Mouse (Mus musculus) mesoderm, embryonic 11.5 days (tissue): Measurements from ENCODE around the gene Cacna1d.
A peak's percentile ranks its signal among the peaks of the same experiment; 100 is the strongest.

ENCODE experiments used
- DNase-seq: peaks from one replicate; pipeline ENCODE4 v3.0.0-alpha.2; 2012; ENCODE audit warnings: low read depth, low spot score

Gene Cacna1d

DNA sequence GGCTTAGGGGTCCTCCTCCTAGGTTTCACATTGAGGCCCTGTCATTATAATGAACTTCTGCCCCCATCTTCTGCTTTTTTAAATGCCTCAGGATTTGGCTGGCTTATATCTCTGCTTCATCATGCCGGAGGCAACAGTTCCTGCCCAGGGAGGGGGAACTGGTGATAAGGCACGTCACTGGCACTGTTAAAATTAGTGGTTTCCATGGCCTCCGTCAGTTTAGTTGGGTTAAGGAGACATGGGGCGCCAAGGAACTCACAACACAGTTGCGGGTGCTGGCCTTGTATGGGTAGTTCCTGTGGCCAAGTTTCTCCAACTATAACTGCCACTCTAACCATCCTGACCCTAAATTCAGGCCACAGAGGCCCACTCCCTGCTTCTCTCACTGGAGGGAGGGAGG lies 321.8 kb downstream of the Cacna1d start:
- no peak for DNase-seq

DNA sequence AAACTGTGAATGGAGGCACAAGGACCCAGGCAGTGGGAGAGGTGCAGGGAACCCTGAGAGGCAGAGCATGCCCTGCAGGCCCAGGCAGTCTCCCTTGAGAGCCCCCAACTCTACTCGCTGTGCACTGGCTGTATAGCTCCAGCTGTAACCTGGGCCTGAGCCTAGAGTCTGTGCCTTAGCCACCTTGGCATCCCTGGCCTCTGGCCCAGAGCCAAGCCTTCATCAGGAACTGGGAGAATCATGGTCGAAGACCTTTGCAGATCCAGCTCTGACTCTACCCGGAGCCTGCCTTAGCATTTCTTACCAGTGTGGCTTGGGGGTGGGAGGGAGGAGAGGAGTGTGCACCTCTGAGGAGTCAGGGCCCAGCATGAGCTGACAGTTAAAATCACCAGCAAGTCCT lies 322.4 kb downstream of the Cacna1d start:
- DNase-seq, result no peak

DNA sequence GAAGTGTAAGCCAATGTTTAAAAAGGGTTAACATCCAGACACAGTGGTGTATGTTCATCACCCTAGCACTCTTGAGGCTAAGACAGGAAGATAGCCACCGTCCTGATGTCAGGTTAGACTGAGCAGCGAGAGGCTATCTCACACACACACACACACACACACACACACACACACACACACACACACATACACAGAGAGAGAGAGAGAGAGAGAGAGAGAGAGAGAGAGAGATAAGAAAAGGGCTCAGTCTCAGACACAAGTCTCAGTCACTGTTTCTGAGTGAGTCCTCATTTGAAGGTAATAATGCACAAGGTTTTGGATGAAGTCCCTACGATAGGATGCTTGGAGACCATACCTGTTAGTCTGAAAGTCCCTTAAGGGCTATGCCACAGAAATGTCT lies 322.9 kb downstream of the Cacna1d start:
- no peak for DNase-seq

DNA sequence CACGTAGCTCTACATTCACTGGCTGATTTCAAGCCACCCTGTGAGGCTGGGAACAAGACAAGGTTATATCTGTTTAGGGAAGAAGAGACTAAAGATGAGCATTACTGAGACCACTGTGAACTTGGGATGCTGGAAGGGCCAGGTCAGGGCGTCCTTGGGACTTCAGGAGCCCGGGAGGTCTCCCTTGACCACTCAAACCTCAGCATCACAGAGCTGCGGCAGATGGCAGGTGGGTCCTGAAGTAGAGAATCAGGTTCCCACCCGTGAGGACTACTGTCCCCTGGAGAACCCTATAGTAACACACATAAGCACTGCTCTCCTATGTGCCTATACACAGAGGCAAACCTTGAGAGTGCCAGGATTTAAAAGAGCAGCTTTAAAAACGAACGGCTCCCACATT lies 323.6 kb downstream of the Cacna1d start:
- no peak for DNase-seq

DNA sequence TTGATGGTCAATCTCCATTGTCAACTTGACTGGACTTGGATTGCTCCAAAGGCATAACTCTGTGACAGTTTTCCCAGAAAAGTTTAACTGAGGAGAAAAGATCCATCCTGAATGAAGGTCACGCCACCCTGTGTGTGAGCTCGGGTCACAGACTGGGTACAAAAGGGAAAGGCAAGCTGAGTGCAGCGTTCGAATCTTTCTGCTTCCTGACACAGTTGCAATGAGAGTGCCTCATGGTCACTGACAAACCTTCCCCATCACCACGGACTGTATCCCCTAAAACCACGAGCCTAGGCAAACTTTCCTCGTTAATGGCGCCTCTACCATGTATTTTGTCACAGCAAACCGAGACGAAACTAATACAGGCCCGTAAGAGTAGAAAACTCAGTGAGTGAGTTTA lies 325.2 kb downstream of the Cacna1d start:
- no peak for DNase-seq

DNA sequence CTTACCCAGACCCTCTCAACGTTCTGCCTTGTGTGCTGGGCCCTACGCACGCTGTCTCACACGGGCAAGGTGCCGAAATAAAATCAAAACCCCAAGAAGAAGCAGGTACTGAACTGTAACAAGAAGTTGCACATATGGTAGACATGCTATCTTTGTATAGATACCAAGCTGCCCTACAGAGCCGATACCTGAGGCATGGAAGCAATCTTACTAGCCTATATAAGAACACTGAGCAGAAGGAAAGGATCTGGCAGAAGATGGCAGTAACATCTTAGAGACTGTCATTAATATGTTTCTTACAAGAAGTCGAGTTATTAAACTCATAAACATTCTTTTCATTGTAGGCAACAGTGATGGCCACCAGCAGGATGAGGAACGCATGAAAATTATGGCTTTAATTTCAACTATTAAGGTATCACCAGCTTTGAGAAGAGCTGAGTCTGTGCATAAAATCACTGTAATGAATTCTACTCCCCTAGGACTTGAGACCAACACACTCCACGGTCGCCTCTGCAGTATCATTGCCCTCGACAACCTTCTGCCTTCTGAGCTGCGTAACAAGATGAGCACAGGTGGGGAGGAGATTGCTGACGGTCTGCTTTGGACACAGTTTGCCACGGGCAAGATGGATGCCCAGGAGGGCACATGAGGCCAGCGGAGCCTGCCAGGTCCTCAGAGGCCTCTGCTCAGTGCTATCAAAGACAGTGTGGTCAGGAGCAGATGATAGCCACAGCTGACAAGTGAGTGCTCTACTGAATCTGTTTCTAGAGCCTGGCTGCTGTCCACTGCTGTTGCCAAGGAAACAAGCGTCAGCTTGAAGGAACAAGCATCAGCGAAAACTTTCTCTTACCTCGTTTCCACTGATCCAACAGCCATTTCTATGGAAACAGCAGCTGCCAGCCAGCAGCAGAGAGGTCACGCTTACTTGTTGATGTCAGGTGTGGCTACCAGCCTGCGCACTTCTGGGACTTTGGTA lies 327.2 kb downstream of the Cacna1d start:
- peak; percentile 13 for DNase-seq

DNA sequence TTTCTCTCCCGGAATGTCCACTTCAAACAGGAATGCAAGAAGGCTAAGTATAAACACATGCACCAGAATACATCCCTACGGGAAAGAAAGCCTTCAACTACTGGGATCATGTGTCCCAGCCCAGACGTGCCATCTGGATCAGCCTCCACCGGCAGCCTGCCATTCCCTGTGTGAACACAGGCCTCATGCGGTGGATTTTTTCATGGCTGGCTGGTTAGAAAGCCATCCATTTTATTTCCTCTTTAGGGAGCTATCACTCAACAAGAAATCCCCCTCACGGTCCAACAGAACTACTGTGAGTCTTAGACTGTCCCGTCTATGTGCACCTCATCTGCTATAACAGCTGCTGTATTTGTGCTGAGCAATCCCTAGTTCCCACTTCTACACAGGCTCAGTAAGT lies 343.5 kb downstream of the Cacna1d start:
- DNase-seq, result peak; percentile 69

DNA sequence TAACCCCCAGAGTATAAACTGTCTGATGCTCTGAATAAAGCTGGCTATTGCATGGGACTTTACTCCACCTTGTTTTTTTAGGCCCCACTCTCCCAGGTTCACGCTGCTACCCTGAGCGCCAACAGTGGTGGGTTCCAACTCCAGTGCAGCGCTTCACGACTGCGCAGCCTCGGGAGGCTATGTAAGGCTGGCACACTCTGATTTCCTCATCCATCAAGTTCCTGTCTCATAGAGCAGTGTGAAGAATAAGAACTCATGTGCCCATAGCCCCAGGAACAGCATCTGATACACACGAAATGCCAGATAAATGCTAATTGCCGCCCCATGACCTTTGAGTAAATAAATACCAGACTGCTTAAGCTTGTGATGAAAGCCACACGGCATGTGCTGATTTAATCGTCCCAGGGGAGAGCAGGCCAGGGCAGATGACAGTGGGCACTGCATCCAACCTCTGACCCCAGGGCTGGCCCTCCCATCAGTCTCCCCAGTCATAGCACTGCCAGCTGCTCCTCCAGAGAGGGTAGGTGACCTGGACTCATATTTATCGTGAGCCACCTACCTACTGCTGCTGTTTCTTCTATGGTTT lies 352.8 kb downstream of the Cacna1d start:
- DNase-seq, result peak; percentile 85

DNA sequence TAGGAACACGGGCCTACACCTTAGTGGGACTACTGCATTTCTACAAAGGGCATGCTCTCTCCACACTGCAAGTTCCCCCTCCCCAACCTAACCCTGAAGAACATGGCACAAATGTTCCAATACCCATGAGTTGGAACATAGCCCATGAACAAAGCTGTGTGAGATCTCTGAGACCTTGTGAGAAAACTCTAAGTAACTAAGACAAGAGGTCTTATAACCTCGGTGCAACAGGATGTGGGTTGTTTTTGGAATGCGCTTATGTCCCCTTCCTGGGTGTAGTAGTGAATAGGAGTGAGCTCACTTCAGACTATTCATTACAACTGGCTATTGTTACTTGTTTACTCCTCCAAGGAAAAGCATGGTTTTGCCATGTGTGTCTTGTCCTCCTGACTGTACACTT lies 353.3 kb downstream of the Cacna1d start:
- no peak for DNase-seq

DNA sequence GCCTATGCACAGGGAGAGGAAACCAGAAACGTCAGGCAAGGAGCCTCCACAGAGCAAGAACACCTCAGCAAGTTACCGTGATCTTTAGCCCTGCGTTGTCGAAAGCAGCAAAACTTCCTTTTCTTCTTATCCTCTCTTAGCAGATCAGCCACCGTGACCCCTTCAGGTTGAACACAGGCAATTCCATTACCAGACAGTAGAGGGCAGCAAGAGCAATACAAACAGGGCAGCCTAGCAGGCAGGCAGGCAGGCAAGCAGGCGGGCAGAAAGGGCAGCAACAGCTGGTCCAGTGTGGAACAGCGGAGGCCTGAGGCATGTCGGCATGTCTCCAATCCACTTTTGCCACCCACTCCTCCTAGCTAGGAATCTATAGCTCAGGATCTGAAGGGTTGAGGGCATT lies 354.3 kb downstream of the Cacna1d start:
- DNase-seq, result peak; percentile 90

DNA sequence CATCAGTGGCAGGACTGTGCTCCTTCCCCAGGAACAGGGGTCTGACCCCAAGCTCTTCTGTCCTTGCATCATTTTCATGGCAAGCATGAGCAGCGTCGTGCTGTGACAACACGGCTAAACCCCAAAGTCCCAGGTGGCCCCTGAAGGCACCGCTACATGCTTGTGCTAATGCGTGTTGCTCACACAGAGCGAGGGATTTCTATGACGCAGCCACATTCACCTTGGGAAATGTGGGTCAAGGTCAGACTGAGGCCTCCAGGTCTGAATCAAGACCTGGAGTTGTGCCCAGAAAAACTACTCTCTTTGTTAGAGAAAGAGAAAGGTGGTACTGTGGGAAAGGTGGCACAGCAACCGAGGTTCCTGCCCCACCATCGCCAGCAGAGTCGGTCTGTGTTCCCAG lies 355.9 kb downstream of the Cacna1d start:
- no peak for DNase-seq

DNA sequence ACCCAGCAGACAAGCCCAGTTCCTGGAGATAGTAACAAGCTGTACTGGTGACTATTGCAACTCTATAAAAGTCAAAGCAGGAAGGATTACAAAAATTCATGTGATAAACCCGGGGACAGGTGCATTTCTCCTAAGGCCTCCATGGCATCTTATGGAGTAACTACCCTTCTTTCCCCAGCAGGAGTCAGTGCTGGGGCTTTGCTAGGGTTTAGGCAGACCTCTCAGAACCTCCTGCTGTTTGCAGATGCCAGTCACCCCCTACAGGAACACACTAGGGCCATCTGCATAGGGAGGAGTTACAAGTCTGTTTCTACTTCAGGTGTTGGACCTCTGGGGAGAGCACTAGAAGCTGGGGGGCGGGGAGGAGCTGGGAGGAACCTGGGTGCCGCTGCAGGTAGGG lies 357.6 kb downstream of the Cacna1d start:
- DNase-seq, result no peak

DNA sequence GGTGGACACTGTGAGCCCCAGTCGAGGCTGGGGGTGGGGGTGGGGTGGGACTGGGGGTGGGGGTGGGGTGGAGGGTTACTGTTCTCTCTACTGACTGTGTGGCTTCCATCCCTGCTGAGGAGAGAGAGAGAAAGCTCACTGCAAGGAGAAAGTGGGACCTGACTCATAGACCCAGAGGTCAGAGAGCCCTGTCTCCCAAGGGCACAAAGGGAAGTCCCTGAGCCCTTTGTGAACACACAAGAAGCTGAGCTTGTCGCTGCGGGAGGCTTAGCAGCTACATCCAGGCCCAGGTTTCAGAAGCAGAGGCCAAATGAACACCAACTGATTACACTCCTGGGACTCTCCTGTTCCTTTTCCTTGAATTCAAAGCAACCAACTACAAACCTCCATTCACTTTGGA lies 360.0 kb downstream of the Cacna1d start:
- DNase-seq, result no peak

DNA sequence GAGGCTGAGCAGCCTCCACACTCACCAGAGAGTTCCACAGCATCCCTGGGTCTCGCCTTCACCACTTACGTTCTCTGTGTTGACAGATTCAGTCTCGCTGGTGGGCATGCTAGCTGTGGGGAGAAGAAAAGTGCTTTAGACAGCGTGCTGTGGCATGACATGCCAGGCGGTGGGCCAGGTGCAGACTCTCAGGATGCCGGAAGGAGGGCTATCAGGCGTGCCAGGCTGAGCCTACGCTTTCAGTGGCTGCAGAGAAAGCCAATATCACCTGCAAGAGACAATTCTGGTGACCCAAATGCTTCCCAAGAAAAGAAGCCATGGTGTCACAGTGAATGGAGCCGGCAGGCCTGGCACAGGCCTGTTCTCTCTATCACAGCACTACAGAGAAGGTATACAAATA lies 361.2 kb downstream of the Cacna1d start:
- DNase-seq, result no peak

DNA sequence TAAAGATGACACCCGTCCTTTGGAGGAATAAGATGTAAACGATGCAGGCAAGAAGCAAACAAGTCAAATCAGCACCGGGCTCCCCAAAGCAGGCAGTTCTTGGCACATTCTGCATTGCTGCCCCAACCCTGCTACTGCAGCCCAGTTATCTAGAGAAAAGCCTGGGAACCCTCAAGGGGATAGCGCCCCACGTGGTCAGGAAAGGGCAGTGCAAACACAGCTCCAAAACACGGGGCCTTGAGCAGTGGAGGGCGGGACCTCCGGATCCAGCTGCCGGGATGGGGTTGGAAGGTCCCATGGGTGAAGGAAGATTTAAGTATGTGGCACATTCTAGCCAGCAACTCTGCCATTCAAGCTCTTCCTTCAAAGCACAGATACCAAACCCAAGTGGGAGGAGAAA lies 361.9 kb downstream of the Cacna1d start:
- DNase-seq, result peak; percentile 56

DNA sequence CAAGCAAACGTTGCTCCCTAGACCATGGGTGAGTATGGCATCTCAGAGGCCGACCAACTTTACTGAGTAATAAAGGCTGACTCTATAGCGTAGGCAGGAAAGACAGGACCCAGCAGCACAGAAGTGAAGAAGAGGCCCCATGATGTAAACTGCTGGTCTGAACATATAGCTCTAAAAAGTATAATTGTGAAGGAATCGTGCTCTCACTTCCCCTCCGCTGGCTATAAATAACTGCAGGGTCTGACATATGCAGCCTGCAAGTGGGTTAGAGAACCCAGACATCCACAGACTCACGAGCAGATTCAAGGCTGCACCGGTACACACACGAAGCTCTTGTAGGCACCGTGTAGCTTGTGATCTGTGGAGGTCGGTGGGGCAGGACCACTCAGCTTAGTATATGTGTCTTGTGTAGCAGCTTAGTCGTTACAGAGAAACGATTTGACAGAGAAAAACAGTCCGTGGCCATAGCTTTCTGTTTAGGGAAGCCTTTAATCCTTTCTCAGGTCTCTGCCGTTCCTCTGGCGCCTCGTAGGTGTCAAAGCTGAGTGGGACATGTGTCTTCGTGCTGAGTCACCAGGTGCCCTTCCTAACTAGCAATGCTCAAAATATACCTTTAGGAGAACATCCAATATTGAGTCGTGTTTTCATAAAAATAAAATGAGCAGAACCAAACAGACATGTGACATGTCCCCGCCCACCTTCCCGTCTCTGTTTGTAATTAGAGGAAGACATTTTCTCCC lies 366.1 kb downstream of the Cacna1d start:
- DNase-seq, result no peak

DNA sequence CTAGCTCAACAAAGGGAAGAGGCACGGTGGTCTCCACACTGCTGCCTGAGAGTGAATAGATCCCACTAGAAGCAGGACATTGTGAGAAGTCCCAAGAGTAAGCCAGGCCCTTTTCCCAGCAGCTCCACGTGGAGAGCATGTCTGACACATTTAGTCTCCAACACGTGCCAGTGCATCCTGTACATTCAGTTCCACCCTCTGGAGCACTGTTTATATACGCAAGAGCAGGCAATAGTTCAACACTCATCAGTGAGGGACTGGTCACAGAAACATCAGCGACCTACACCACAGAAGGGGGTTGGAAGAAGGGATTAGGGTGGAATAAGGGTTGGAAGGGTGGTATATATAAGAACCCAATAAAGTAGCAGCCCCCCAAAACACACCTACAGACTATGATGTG lies 371.2 kb downstream of the Cacna1d start:
- no peak for DNase-seq

DNA sequence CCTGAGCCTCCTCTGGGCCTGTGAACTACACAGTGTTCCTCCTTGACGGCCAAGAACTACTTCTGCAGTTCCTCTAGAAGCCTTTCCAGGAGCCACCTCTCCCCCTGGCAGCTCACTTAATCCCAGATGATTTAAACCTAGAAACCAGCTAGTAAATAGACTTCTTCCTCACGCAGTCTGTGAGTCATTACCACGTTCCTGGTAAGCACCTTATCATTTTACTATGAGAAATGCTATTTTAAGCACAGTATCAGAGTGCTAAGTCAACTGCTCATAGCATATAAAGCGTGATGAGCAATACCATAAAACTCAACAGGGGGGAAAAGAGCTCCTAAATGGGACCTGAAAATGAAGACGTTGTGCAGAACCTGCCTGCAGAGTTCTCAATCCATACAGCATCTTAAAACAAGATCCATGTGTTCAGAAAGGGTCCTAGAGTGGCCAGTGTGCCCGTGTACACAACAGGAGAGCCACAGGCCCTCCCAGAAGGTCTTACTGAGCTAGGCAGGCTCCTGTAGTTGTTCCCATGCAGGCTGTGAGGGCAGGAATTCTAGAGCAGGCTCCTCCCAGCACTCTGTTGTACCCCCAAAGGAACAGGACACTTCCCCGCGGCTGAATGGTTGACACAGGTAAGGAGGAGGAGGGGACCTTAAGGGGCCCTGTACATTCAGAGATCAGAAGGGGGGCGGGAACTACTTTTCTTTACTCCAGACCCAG lies 377.7 kb downstream of the Cacna1d start:
- no peak for DNase-seq

DNA sequence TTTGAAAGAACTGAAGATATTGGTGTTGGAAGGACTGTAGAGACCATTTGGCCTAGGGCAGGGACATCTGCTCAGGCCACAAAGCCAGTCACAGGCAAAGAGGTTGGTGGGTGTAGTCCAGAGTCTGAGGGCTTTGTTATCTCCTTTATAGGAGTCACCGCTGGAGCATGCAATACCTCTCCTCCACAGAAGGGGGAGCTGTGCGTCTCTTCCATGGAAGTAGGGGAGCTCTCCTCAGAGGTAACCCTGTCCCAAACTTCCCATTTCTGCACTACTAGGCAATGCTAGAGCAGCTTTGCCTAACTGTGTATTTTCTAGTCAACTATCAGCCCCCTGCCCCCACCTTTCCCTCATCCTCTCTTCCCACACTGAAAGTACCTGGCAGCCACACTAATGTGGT lies 382.2 kb downstream of the Cacna1d start:
- DNase-seq, result peak; percentile 29

DNA sequence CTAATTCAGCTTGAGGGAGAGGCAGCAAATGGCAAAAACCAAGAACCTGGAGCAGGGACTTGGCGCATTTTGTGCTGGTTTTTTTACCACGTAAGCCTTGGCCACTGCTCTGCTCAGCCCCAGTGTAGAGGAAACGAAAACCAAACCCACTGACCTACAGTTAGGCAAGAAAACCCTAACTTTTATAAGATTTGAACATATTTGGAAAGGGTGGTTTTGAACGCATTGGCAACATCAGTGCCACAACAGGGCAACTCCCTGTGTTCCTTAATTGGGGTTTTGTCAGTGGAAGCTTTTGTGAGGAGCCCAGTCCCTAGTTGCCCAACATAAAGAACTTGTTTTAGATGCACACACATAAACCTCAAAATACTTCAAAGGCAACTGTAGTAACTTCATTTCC lies 384.7 kb downstream of the Cacna1d start:
- no peak for DNase-seq

DNA sequence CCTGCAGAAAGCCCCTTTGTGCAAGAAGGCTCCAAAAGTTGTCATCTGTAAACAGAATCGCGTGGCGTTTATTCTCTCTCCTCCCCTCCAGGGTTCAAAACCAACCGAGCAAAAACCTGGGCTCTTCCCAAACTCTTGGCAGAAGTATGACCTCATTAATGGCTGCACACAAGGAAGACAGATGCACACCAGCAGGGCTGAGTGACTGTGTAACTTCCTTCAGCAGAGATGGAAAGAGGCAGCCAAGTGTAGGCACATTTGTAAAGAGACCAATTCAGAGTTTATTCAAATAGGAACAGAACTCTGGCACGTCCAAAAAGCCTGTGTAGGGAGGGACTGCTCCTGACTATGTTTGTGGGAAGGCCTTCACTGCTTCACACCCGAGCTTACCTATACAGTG lies 385.7 kb downstream of the Cacna1d start:
- no peak for DNase-seq
